Mouse (Mus musculus) macrophage (primary cell): Measurements from ENCODE around the gene Adck2. TPM values are rescaled to one million over a fixed set of nuclear protein-coding genes. Genes with fewer than 3 reads are reported as not detected.

Experiments used
- polyA plus RNA-seq: library from polyadenylated mRNA; stranded (reverse); fragments of 250-400 nt; gene quantifications from 3 replicates; pipeline ENCODE4 v1.2.4, GENCODE M21; 2018; ENCODE audit warnings: inconsistent platforms

Gene Adck2
- polyA plus RNA-seq, 1 experiment from 2014 or later = 6.4 TPM

Other genes starting within 250 kb of the Adck2 start
- gene Slc37a3, start 196.2 kb upstream of the Adck2 start, polyA plus RNA-seq = 15.2 to 33.3 TPM (median 21.6 TPM) in 3 replicates
- 3.6 to 21.5 TPM (median 8.0 TPM) in 3 replicates for gene Rab19, start 192.7 kb upstream of the Adck2 start, polyA plus RNA-seq
- 84.9 to 132 TPM (median 125 TPM) in 3 replicates for gene Mkrn1, start 153.4 kb upstream of the Adck2 start, polyA plus RNA-seq
- 3.2 to 7.7 TPM (median 5.0 TPM) in 3 replicates for gene Dennd2a, start 16.0 kb upstream of the Adck2 start, polyA plus RNA-seq
- gene Gm42420, start 11.9 kb downstream of the Adck2 start, polyA plus RNA-seq = not detected in 3 replicates
- 19.3 to 95.8 TPM (median 73.1 TPM) in 3 replicates for gene Ndufb2, start 18.7 kb downstream of the Adck2 start, polyA plus RNA-seq
- 10.7 to 14.3 TPM (median 11.9 TPM) in 3 replicates for gene Braf, start 151.6 kb downstream of the Adck2 start, polyA plus RNA-seq
- 63.1 to 68.3 TPM (median 66.4 TPM) in 3 replicates for gene Mrps33, start 237.1 kb downstream of the Adck2 start, polyA plus RNA-seq